Mouse (Mus musculus) CD4-positive, CD25-positive, alpha-beta regulatory T cell, adult 4 months (primary cell): ENCODE data around the gene Il18. TPM values are rescaled to one million over a fixed set of nuclear protein-coding genes. Genes with fewer than 3 reads are reported as not detected.

Experiments used
- ATAC-seq: one replicate; pipeline ENCODE4 v1.8.0; 2017
- polyA plus RNA-seq, 2 experiments: library from polyadenylated mRNA; unstranded; fragments of 100-300 nt; shearing (Covaris generic); gene quantifications; one replicate each; pipeline ENCODE4 v1.2.1; 2017

The Il18 gene
- polyA plus RNA-seq, 2 experiments from 2014 or later, result 6.1 to 7.4 TPM

- no peak for ATAC-seq
Measured at GRCm38 (mm10) chr9:50555094-50555446, 443 bp downstream of the Il18 start, which contains the start of gene Bco2. Gene Bco2, minus strand, starts transcription at chr9:50555181.

GRCm38 (mm10) chr9:50561145-50561917 lies 6.7 kb downstream of the Il18 start, which contains the start of gene Tex12:
Gene Tex12, minus strand, starts transcription at chr9:50561325.
- no peak for ATAC-seq

- no peak for ATAC-seq
Measured at GRCm38 (mm10) chr9:50561918-50562360, 7.3 kb downstream of the Il18 start.

GRCm38 (mm10) chr9:50565173-50565572 lies 10.5 kb downstream of the Il18 start:
- no peak for ATAC-seq

GRCm38 (mm10) chr9:50565940-50566339 lies 11.3 kb downstream of the Il18 start:
- ATAC-seq, result no peak

GRCm38 (mm10) chr9:50567372-50567771 lies 12.7 kb downstream of the Il18 start:
- no peak for ATAC-seq

- no peak for ATAC-seq
Measured at GRCm38 (mm10) chr9:50567881-50568280, 13.3 kb downstream of the Il18 start.

GRCm38 (mm10) chr9:50569599-50570525 lies 15.2 kb downstream of the Il18 start:
- ATAC-seq, result no peak

- no peak for ATAC-seq
Measured at GRCm38 (mm10) chr9:50580370-50580769, 25.7 kb downstream of the Il18 start.

- ATAC-seq, result no peak
Measured at GRCm38 (mm10) chr9:50585145-50585818, 30.7 kb downstream of the Il18 start.

- ATAC-seq, result no peak
Measured at GRCm38 (mm10) chr9:50586955-50587354, 32.3 kb downstream of the Il18 start.

- peak; percentile 71 for ATAC-seq
Measured at GRCm38 (mm10) chr9:50590856-50591518, 36.4 kb downstream of the Il18 start.

GRCm38 (mm10) chr9:50592955-50593354 lies 38.3 kb downstream of the Il18 start:
- no peak for ATAC-seq

GRCm38 (mm10) chr9:50593544-50593943 lies 38.9 kb downstream of the Il18 start:
- peak; percentile 57 for ATAC-seq

GRCm38 (mm10) chr9:50594794-50595417 lies 40.3 kb downstream of the Il18 start:
- no peak for ATAC-seq

- no peak for ATAC-seq
Measured at GRCm38 (mm10) chr9:50596973-50597372, 42.3 kb downstream of the Il18 start.

- no peak for ATAC-seq
Measured at GRCm38 (mm10) chr9:50601536-50601935, 46.9 kb downstream of the Il18 start.

- ATAC-seq, result no peak
Measured at GRCm38 (mm10) chr9:50602055-50602845, 47.6 kb downstream of the Il18 start.

GRCm38 (mm10) chr9:50603189-50603997 lies 48.8 kb downstream of the Il18 start, which contains the start of the genes Sdhd and Timm8b:
Gene Sdhd, minus strand, starts transcription at chr9:50603812.
Gene Timm8b, plus strand, starts transcription at chr9:50603910.
- peak; percentile 98 for ATAC-seq

GRCm38 (mm10) chr9:50603998-50604324 lies 49.3 kb downstream of the Il18 start:
- ATAC-seq, result peak; percentile 58
